Mouse (Mus musculus) MEL (cell line): ENCODE measurements around the gene Stab2. TPM values are rescaled to one million over a fixed set of nuclear protein-coding genes. Genes with fewer than 3 reads are reported as not detected.

Source experiments
- DNase-seq: peaks from one replicate; pipeline ENCODE4 v3.0.0; 2011; ENCODE audit warnings: low read depth, low spot score
- H3K27ac ChIP-seq: 2 replicates; pipeline ENCODE4 v1.5.1; 2012; ENCODE audit warnings: low read depth, mild to moderate bottlenecking, control low read depth, low read length, moderate library complexity; ENCODE audit not compliant: control insufficient read depth
- H3K27me3 ChIP-seq, 2 experiments: fragments of 150-350 bp in 1 of 2; sonication (generic) in 1 of 2; 2 replicates each; pipeline ENCODE4 v1.6.1; 2012; ENCODE audit warnings: low read length in 2 of 2, mild to moderate bottlenecking in 2 of 2, improper control_type of control experiment in 1 of 2, moderate library complexity in 1 of 2; ENCODE audit not compliant: insufficient read depth in 2 of 2, control insufficient read depth in 1 of 2
- H3K36me3 ChIP-seq, 2 experiments: 2 replicates each; pipeline ENCODE4 v1.6.1; 2012 to 2014; ENCODE audit warnings: low read length in 2 of 2, improper control_type of control experiment in 1 of 2, inconsistent platforms in 1 of 2, mild to moderate bottlenecking in 1 of 2; ENCODE audit not compliant: insufficient read depth in 2 of 2, control insufficient read depth in 1 of 2
- H3K4me1 ChIP-seq, 2 experiments: fragments of 150-350 bp in 1 of 2; sonication (generic) in 1 of 2; 2 replicates each; pipeline ENCODE4 v1.6.1; 2012; ENCODE audit warnings: low read length in 2 of 2, improper control_type of control experiment in 1 of 2, mild to moderate bottlenecking in 1 of 2; ENCODE audit not compliant: insufficient read depth in 2 of 2, control insufficient read depth in 1 of 2
- H3K4me3 ChIP-seq, 2 experiments: fragments of 150-350 bp in 1 of 2; sonication (generic) in 1 of 2; 2 replicates each; pipeline ENCODE4 v1.5.1; 2012; ENCODE audit warnings: low read depth in 2 of 2, low read length in 2 of 2, mild to moderate bottlenecking in 2 of 2, moderate library complexity in 2 of 2, control low read depth in 1 of 2, improper control_type of control experiment in 1 of 2; ENCODE audit not compliant: control insufficient read depth in 1 of 2, insufficient read depth in 1 of 2
- H3K79me2 ChIP-seq: 2 replicates; pipeline ENCODE4 v1.6.1; 2012; ENCODE audit warnings: mild to moderate bottlenecking, low read length, moderate library complexity; ENCODE audit not compliant: control insufficient read depth, poor library complexity, insufficient read depth
- H3K9ac ChIP-seq: 2 replicates; pipeline ENCODE4 v1.6.1; 2012; ENCODE audit warnings: low read depth, mild to moderate bottlenecking, control low read depth, low read length, moderate library complexity; ENCODE audit not compliant: control insufficient read depth, poor library complexity, severe bottlenecking
- H3K9me3 ChIP-seq: fragments of 150-350 bp; sonication (generic); replicated peaks from 2 replicates; pipeline ENCODE4 v1.6.1; 2012; ENCODE audit warnings: mild to moderate bottlenecking, low read length, improper control_type of control experiment, moderate library complexity; ENCODE audit not compliant: insufficient read depth
- CHD1 ChIP-seq: IDR thresholded peaks from 2 replicates; pipeline ENCODE4 v1.6.1; 2012; ENCODE audit warnings: low read depth, mild to moderate bottlenecking, inconsistent platforms, low read length, improper control_type of control experiment
- CHD2 ChIP-seq: IDR thresholded peaks from 2 replicates; pipeline ENCODE4 v1.6.1; 2011; ENCODE audit warnings: low read length, improper control_type of control experiment
- EP300 ChIP-seq, 2 experiments: IDR thresholded peaks; 2 replicates each; pipeline ENCODE4 v1.6.1; 2011; ENCODE audit warnings: improper control_type of control experiment in 2 of 2, low read length in 2 of 2, low read depth in 1 of 2, mild to moderate bottlenecking in 1 of 2
- ETS1 ChIP-seq: IDR thresholded peaks from 2 replicates; pipeline ENCODE4 v1.6.1; 2012; ENCODE audit warnings: low read depth, mild to moderate bottlenecking, inconsistent platforms, low read length, improper control_type of control experiment, moderate library complexity
- MAFK ChIP-seq: IDR thresholded peaks from 2 replicates; pipeline ENCODE4 v1.6.1; 2011; ENCODE audit warnings: low read depth, mild to moderate bottlenecking, low read length, improper control_type of control experiment, borderline replicate concordance
- MYB ChIP-seq: IDR thresholded peaks from 2 replicates; pipeline ENCODE4 v1.6.1; 2011; ENCODE audit warnings: mild to moderate bottlenecking, low read depth, low read length, improper control_type of control experiment
- MYC ChIP-seq: IDR thresholded peaks from 2 replicates; pipeline ENCODE4 v1.6.1; 2011; ENCODE audit warnings: low read depth, mild to moderate bottlenecking, low read length, improper control_type of control experiment, moderate library complexity
- NELFE ChIP-seq: IDR thresholded peaks from 2 replicates; pipeline ENCODE4 v1.6.1; 2011; ENCODE audit warnings: low read depth, low read length, improper control_type of control experiment
- POLR2AphosphoS5 ChIP-seq: IDR thresholded peaks from 2 replicates; pipeline ENCODE4 v1.6.1; 2012; ENCODE audit warnings: low read depth, borderline replicate concordance, mild to moderate bottlenecking, inconsistent platforms, low read length, moderate library complexity, mixed read lengths
- SIN3A ChIP-seq: IDR thresholded peaks from 2 replicates; pipeline ENCODE4 v1.6.1; 2012; ENCODE audit warnings: low read length, improper control_type of control experiment, inconsistent platforms
- UBTF ChIP-seq: IDR thresholded peaks from 2 replicates; pipeline ENCODE4 v1.6.1; 2012; ENCODE audit warnings: low read depth, mild to moderate bottlenecking, inconsistent platforms, low read length, improper control_type of control experiment, moderate library complexity, borderline replicate concordance; ENCODE audit not compliant: insufficient read depth
- ZMIZ1 ChIP-seq: IDR thresholded peaks from 2 replicates; pipeline ENCODE4 v1.6.1; 2012; ENCODE audit warnings: low read depth, mild to moderate bottlenecking, inconsistent platforms, low read length, improper control_type of control experiment, moderate library complexity
- ZNF384 ChIP-seq: IDR thresholded peaks from 2 replicates; pipeline ENCODE4 v1.6.1; 2012; ENCODE audit warnings: low read depth, mild to moderate bottlenecking, inconsistent platforms, low read length, improper control_type of control experiment
- polyA plus RNA-seq, 2 experiments: library from polyadenylated mRNA; stranded (reverse) in 1 of 2; unstranded in 1 of 2; fragments of >175 nt in 1 of 2; fragments of >200 nt in 1 of 2; gene quantifications; 2 replicates each; pipeline versions ENCODE4 v1.2.1 to v1.2.4; 2012; ENCODE audit warnings: low replicate concordance in 2 of 2, low read depth in 1 of 2; ENCODE audit not compliant: insufficient read length in 2 of 2, insufficient read depth in 1 of 2, missing spikeins in 1 of 2
- total RNA-seq: library from RNA; depleted of rRNA; stranded (reverse); fragments of 300-350 nt; gene quantifications from 2 replicates; pipeline ENCODE4 v1.2.3, GENCODE M21; 2012

The Stab2 gene
- total and polyA plus RNA-seq, 3 experiments, result 0.73 to 5.1 TPM; not detected in 1

GRCm38 (mm10) chr10:86881448-86881847 lies 126.4 kb downstream of the Stab2 start:
- no peak overlapping the region for H3K9ac ChIP-seq
- H3K79me2 ChIP-seq, result no peaks in the 10 kb centered on the region
- no peak for TF ChIP-seq MAFK
- TF ChIP-seq POLR2AphosphoS5, result no peak
- TF ChIP-seq MYC, result no peak
- TF ChIP-seq CHD2, result no peak
- no peak for TF ChIP-seq SIN3A
- TF ChIP-seq ETS1, result no peak
- no peak for TF ChIP-seq NELFE
- TF ChIP-seq EP300 (IDR thresholded peaks at IDR 0.05; ENCODE audit: low read depth in 1 of 2, low read length in 2 of 2), result no peak
- no peak for TF ChIP-seq UBTF
- TF ChIP-seq CHD1, result no peak
- TF ChIP-seq, all 39 proteins: peak for 0
- H3K9me3 ChIP-seq, result no peaks in the 10 kb centered on the region
- H3K4me1 ChIP-seq, result no peaks in the 10 kb centered on the region
- no peak overlapping the region for H3K4me3 ChIP-seq
- no peaks in the 10 kb centered on the region for H3K27me3 ChIP-seq
- no peak overlapping the region for H3K27ac ChIP-seq
- no peaks in the 10 kb centered on the region for H3K36me3 ChIP-seq
- DNase-seq, result no peak

- Histone ChIP-seq H3K9ac (no peak overlapping the region), H3K9me3 (no peaks in the 10 kb centered on the region), H3K4me1 (no peaks in the 10 kb centered on the region), H3K36me3 (no peaks in the 10 kb centered on the region), H3K27me3 (no peaks in the 10 kb centered on the region), H3K4me3 (no peak overlapping the region), H3K27ac (no peak overlapping the region)
- DNase-seq, result no peak
- TF ChIP-seq ETS1, result no peak
- TF ChIP-seq MYB, result no peak
- no peak for TF ChIP-seq ZNF384
- TF ChIP-seq EP300 (IDR thresholded peaks at IDR 0.05; ENCODE audit: low read depth in 1 of 2, low read length in 2 of 2), result no peak
- TF ChIP-seq NELFE, result no peak
- TF ChIP-seq, all 39 proteins: peak for 0
- no peaks in the 10 kb centered on the region for H3K79me2 ChIP-seq
Observed at GRCm38 (mm10) chr10:86880071-86880806, 127.6 kb downstream of the Stab2 start.

GRCm38 (mm10) chr10:86878721-86879120 lies 129.1 kb downstream of the Stab2 start:
- H3K4me1 ChIP-seq, result no peaks in the 10 kb centered on the region
- H3K27me3 ChIP-seq, result no peaks in the 10 kb centered on the region
- H3K36me3 ChIP-seq, result no peaks in the 10 kb centered on the region
- no peak overlapping the region for H3K9ac ChIP-seq
- DNase-seq, result no peak
- no peak overlapping the region for H3K27ac ChIP-seq
- no peaks in the 10 kb centered on the region for H3K79me2 ChIP-seq
- TF ChIP-seq ZMIZ1, result no peak
- TF ChIP-seq SIN3A, result no peak
- no peaks in the 10 kb centered on the region for H3K9me3 ChIP-seq
- H3K4me3 ChIP-seq, result no peak overlapping the region
